Mouse (Mus musculus): ENCODE results near the gene Nxph1. TPM values are rescaled to one million over a fixed set of nuclear protein-coding genes. Genes with fewer than 3 reads are reported as not detected.

The Nxph1 gene
- 38.0 TPM for polyA plus RNA-seq (2015; fragmentation: Illumina TruSeq; extraction: RNeasy Lipid Tissue Mini Kit (QIAGEN cat#74804); ENCODE audit: low read depth, low replicate concordance)

DNA sequence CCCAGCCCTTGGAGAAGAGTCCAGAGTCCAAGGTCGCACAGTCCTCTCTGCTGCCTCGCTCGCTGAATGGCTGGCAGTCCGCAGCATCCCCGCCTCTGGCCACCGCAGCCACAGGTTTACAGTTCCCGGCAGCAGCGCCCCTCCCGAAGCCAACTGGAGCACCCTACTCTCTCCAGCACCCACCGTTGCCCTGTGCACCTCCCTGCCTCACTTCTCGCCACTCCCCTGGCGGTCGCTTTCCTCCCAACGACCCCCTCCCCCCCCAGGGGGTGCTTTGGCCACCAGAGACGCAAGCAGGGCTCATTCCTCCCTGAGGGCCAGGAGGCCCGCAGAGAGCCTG is at the start of gene Nxph1:
TSS of gene Nxph1 (plus strand) at position 301 of the 340 bp plus-strand sequence.

Other genes starting within 250 kb of the Nxph1 start
- gene Ica1, start 169.9 kb upstream of the Nxph1 start, polyA plus RNA-seq (2015; fragmentation: Illumina TruSeq; extraction: RNeasy Lipid Tissue Mini Kit (QIAGEN cat#74804); ENCODE audit: low read depth, low replicate concordance), result 55.5 TPM